Mouse (Mus musculus): ENCODE measurements around the gene Kansl1.

Gene Kansl1

DNA sequence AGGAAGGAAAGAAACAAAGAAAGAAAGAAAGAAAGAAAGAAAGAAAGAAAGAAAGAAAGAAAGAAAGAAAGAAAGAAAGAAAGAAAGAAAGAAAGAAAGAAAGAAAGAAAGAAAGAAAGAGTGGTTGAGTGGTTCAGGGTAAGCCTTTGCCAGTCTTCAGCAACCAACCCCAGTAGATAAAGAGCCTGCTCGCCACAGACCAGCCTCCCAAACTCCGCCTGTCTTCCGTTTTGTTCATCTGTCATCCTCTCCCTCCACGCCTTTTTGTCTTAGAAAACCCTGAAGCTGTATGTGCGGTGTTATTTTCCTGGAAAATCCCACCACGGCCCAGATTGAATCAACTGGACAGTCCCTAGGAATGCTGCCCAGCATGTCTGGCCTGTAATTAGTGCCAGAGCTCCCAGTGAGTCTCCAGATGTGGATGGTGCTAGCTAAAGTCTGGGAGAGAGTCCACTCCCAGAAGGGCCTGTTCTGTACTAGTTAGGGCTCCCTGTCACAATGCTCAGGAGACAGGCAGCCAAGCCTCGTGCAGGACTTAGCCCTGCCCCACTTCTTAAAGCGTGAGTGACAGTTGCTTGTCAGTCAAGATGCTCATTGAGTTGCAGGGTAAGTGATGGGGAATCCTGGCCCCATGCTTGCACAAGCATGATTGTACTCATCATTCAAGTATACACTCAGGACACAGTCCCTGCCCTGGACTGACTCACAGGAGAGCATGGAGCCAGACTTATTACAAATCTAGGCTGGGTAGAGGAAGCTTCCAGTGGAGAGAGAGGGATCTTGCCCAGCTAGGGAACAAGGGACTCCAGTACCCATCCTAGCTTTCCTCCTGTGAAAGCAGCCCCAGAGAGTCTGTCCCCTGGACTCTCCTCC is 165.3 kb downstream of the Kansl1 start:
- no peak for DNase-seq

GRCm38 (mm10) chr11:104302628-104303027 is 166.0 kb downstream of the Kansl1 start:
- no peak for DNase-seq

- no peak for DNase-seq
Measured at GRCm38 (mm10) chr11:104297671-104298070, 171.0 kb downstream of the Kansl1 start.

DNA sequence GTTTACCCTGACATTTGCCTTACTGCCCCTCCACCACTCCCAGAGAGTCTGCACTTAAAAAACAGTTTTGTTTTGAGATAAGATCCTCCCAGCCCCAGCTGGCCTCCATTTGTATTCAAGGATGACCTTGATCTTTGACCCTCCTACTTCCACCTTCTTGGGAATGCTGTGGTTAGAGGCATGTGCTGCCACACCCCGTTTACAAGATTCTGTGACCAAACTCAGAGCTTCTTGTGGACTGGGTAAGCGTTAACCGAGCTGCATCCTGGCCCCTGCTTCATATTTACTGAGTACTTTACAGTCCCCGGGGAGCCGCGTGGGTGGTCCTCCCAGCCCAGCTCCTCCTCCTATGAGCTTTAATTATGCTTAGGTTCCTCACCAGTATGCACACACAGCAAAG is 173.0 kb downstream of the Kansl1 start:
- no peak for DNase-seq

DNA sequence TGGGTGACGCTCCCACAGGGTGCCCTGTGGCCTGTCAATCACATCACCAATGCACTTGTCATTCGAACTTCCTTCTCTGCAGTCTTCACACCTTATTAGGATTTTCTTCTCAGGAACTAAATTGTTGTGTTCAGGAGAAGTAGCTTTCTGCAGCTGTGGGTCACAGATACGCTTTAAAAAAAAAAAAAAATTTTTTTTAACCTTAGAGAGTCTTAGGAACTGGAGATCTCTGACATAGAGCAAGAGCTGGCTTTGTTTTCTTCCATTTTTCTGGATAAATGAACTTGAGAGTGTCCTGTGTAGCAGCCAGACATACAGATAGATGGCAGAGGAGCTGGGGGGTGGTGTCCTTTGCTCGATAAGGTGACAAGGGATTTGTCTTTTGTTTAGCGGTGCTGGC is 173.5 kb downstream of the Kansl1 start:
- no peak for DNase-seq

DNA sequence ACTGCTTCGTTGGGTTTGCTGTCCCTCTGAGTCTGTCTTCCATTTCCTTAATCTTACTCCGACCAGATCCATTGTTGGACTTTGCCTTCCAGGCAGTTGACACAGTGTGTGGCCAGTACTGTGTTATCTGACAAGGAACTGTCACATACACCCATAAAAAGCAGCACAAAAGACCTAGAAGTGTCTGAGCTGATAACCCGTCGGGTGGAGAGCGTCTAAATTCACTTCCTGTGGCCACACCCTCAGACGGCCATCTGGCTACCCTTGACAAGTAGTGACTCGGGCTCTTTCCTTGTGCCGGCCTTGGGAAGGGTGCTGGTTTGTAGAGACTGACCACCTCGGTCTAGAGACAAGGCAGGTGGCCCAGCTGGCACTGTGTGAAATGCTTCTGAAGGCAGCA is 175.4 kb downstream of the Kansl1 start:
- no peak for DNase-seq

GRCm38 (mm10) chr11:104292443-104293220 is 176.0 kb downstream of the Kansl1 start:
- DNase-seq: no peak

DNA sequence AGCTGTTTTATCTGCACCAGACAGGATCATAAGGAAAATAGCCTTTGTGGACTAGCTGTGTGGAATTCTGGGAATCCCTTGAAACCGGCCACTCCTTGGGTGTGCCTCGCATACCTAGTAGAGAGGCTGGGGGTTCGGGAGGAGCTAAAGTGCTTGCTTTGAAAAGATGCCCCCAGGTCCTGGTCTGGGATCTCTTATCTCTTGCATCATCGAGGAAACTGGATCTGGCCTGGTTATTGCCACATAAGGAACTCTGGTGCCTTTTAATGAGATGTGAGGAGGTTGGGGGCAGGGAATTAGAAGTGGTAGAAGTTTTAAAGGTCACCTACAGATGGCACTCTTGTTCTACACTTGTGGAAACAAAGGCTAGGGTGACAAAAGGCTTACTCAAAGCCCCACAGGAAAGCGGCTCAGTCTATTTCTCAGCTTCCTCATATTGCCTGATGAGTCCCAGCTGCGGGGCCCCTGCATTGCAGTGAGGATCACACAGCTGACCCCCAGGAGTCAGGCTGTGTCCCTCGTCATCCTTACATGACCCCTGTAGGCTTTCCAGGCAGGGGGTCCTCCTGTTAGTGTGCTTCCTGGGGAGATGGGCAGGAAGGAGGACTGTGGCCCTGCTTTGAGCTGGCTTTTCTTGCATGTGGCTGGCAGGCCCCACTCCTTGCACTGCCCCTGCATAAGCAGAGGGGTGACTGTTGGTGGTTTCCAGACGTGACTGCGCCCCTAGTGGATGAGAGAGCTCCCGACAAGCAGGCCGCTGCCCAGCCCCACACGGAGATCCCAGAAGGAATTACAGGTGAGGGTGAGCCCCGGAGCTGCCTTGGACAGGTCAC is 179.2 kb downstream of the Kansl1 start:
- peak; percentile 61 for DNase-seq

DNA sequence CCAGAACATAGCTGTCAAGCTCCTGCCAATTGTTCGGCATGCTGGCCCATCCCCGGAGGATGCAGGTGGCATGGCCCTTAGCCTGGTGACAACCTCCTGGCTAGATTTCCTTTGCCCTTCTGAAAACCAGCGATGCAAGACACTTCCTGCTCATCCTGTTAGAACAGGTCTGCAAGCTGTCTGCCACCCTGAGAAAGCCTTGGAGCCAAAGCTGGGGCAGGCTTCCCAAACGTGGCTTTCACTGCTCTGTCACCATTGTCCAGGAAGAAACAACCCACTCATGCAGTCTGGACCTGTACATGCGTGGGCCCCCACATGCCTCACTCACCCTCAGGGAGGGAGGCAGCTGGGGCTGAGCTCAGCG is 179.8 kb downstream of the Kansl1 start:
- no peak for DNase-seq

GRCm38 (mm10) chr11:104287113-104287512 is 181.5 kb downstream of the Kansl1 start:
- no peak for DNase-seq

All from thymus, postnatal 25 days (tissue).